Mouse (Mus musculus): ENCODE measurements at regions not wholly inside any gene's neighbourhood (a gene's known extent, or its start where the extent isn't known, plus 50 kb on each side); places are given as distances from the start of the nearest gene placed in this dataset.

GRCm38 (mm10) chr1:168502266-168502665 lies 70.2 kb upstream of the Pbx1 start:
- DNase-seq: peak; percentile 20

GRCm38 (mm10) chr1:168501375-168502169 lies 69.5 kb upstream of the Pbx1 start:
- DNase-seq: no peak

GRCm38 (mm10) chr1:168497801-168498200 lies 65.7 kb upstream of the Pbx1 start:
- no peak for DNase-seq

- no peak for DNase-seq
Observed at GRCm38 (mm10) chr1:168495687-168496527, 63.8 kb upstream of the Pbx1 start.

GRCm38 (mm10) chr1:168487492-168487891 lies 55.4 kb upstream of the Pbx1 start:
- DNase-seq: peak; percentile 62

GRCm38 (mm10) chr1:168483651-168484050 lies 51.6 kb upstream of the Pbx1 start:
- no peak for DNase-seq

All from retina, postnatal 1 day (tissue).